Mouse (Mus musculus) heart, postnatal 4 days (tissue): ENCODE measurements at regions not wholly inside any gene's neighbourhood (a gene's known extent, or its start where the extent isn't known, plus 50 kb on each side); places are given as distances from the start of the nearest gene placed in this dataset.

ENCODE experiments used
- DNase-seq: peaks from one replicate; pipeline ENCODE4 v3.0.0; 2021

DNA sequence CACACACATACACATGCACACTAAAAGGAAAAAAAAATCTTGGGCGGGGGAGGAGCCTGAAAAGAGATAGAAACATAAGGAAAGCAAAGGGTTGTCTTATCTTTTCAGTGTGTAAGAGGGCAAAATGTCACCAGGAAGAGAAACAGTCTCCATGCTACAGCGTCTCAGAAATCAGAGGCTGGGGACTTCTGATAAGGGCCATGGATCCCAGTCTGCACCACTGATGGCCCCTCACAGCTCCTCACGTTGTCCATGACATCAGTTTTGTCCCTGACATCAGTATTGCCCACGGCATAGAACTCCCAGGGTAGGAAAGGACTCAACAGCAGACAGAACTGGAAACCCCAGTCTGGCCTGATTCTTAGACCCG lies 135.0 kb downstream of the 2410131K14Rik start:
- DNase-seq = no peak

DNA sequence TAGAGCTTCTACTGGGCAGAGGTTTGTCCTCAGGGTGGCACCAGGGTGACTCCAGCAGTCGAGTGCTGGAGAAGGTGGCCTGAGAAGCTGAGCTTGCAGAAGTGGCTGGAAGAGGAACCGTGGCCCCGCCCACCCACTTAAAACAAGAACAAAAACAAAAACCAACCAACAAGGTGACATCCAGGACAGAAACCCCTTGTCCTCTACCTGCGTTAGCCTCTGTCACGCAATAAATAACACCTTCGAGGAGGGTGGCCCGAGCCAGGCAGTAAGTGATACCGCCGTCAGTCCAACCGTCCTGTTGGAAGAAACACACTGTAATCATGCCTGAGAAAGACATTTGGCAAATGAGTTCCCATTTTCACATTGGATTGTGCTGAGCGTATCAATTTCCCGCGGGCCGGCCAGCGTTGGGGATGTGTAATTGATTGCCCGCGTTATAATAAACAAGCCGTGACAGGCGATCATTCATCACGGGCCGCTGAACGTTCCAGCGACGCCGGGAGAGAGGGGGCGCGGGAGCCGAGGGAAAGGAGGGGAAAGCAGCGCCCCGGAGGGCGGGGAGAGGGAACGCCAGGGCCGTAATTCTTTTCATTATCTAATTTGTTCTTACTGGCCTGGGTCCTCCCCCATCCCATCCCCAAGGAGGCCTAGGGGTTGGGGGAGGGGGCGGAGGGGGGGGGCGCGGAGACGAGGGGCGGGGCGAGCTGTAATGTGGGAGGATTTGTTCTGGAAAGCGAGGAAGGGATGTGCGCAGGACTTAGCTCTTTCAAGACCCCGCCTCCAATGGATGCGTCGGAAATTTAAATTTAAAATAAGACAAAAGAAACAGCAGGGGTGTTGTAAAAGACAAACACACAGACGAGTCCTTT lies 135.6 kb downstream of the 2410131K14Rik start:
- DNase-seq = peak; percentile 60

DNA sequence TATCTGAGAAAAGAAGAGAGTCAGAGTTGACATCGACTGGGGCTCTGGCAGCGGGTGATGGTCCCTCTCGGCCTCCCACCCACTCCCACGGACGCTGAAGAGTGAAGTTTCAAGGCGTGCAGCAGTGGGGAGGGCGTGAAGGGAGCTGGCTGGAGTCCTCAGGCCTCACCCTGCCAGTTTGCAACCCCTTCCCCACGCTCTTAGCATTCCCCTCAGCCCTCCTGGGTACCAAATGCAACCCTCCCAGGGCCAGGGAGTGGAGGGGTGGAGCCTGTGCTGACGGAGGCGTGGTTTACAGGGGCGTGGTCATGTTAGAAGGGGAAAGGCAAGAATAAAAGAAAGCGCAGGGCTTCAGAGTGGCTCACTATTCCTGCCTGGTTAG lies 136.3 kb downstream of the 2410131K14Rik start:
- peak; percentile 80 for DNase-seq

DNA sequence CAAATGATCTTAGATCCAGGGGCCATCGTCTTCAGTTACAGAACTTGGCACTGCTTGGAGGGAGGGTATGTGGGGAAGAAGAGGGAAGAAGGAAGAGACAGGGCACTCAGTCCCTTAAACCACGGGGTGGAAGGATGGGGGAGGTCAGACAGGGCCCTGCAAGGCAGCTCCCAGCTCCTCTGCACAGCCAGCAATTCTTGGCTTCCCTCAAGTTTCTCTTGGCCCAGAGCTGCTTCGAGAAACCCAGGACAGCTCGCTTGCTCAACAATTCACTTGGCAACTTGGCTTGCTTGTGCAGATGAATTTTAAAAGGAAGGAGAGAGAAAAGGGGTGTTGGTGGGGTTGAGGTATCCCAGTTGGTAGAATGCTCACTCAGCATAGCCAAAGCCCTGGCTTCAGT lies 141.1 kb downstream of the 2410131K14Rik start:
- peak; percentile 66 for DNase-seq

DNA sequence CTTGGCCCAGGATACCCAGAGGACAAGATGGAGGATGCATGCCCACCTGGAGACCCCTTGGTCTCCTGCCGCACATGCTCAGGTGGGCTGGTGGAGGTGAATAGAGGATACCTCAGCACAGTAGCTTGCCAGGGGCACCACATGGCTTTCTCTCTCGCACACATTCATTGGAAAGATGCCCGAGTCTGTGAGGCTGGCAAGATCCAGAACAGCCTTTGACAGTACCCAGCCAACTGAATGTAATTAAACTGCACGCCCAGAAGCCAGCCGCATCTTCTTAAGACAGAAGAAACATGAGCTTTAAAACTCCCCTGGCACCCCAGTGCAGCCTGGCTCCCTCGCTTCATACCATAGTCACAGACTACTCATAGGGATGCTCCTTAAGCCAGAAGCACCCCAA lies 143.4 kb downstream of the 2410131K14Rik start:
- DNase-seq = no peak

DNA sequence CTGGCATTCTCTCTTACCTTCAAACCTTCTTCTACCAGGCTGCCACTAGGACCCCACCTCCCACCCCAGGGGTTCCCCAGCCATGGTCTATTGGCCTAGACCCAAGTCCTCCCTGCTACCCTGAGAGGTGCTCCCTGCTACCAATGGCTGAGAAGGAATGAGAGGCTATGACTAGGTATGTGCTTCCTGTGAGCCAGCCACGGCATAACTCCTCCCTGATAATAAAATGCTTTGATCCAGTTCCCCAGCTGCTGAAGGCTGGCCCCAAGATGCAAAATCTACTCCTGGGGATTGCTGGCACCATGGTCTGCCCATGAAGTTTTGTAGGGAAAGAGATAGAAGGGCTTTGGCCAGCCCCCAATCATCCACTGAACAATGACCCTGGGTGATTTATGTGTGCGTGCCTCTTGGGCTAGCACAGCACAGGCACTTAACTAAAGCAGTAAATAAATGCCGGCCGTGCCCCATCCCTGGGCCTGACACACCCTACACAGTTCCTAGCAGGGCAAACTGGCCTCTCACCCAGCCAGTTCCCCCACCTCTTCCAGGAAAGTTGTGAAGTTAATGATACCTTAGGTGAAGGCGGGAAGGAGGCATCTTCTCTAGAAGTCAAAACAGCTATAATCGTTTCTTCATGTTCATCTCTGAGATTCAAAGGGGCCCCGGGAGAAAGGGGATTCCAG lies 145.8 kb downstream of the 2410131K14Rik start:
- DNase-seq = no peak

DNA sequence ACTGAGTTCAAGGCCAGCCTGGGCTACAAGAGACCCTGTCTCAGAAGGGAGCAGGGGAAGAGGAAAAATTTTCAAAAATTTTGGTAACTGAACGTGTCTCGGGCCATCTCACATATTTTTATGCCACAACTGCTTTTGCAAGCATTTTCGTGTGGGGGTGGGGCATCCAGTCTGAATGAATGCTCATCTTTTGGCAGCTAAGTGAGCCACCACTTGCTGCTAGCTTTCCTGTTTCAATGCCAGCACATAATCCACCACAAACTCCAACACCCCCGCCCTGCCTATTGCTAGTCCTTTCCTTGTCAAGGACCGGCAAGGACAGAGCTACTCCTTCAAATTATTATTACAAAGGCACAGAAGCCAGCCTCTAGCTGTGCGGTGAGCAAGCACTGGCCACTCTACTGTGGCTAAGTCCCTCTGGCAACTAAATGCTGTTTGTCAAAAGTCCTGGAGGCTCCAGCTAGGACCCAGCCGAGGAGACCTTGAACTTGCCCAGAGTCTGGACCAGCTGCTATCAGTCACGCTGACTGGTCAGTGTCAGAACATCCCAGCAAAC lies 148.0 kb downstream of the 2410131K14Rik start:
- DNase-seq = no peak

DNA sequence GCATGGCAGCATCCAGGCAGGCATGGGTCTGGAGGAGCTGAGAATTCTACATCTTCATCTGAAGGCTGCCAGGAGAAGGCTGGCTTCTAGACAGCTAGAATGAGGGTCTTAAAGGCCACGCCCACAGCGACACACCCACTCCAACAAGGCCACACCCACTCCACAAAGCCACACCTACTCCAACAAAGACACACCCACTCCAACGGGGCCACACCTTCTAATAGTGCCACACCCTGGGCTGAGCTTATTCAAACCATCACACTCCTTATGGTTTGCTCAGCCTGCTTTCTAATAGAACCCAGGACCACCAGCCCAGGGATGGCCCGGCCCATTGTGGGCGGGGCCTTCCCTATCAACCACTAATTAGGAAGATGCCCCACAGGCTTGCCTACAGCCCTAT lies 149.0 kb downstream of the 2410131K14Rik start:
- no peak for DNase-seq

DNA sequence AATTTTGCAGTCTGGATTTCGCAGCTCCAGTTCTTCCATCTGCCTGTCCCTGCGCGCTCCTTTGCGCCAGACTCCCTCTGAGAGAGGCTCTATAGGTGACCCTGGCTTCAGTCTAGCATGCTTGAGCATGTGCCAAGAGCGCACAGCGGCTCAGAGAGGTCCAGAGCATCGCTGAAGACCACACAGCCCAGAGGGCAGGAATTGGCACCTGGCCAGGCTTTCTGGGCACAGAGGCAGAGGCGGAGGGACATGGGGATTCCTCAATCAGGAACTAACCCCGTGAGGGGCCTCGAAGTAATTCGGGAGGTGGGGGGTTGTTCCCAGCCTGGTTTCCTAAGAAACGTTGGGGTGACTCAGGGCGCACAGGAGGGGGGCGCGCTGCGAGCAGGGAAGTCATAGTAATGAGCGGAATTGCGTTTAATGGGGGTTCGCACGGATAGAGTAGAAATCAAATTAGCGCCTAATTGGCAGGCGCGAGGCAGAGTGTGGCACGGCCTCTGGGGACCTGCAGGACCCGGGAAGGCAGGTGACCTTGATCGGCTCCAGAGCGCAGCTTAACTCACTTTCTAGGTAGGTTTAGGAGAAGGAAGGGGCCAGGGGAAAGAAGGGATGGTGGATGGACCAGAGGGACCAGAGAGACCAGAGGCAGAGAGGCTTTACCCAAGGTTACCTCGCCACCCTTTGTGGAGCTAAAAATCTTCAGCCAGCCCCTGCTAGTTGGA lies 151.1 kb downstream of the 2410131K14Rik start:
- peak; percentile 42 for DNase-seq

DNA sequence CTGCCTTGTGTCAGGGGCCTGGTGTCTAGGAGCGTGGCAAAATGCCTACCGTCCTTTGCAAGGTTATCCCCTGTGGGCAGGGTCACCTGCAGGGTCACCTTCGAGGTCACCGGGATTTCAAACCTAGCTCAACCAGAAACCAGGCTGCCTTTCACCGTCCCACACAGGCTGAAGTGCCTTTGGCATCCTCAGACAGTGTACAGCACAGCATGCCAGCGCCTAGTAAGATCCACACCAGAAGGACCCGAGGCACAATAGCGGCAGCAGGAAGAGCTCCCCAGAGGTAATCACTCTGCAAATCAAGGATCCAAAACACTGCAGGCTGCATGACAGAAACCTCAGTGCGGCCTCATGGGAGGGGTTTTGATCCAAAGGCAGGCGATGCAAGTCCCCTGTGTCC lies 155.9 kb downstream of the 2410131K14Rik start:
- no peak for DNase-seq

DNA sequence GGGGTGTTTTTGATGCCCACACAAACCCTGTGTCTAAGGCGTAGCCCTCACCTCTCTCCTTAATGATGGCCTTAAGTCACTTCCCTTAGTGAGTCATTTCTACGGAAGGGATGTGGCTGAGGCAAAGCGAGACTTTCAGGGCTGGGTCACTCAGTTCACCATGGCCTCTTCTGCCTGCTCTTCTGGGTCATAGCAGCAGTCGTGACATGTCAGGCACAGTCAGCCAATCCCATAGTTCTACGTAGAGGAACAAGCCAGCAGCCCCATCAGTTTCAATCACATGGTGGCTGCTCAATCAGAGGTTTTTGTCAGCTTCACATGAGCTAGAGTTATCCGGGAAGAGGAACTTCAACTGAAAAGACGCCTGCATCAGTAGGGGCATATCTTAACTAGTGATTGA lies 156.1 kb upstream of the Med13l start:
- no peak for DNase-seq

DNA sequence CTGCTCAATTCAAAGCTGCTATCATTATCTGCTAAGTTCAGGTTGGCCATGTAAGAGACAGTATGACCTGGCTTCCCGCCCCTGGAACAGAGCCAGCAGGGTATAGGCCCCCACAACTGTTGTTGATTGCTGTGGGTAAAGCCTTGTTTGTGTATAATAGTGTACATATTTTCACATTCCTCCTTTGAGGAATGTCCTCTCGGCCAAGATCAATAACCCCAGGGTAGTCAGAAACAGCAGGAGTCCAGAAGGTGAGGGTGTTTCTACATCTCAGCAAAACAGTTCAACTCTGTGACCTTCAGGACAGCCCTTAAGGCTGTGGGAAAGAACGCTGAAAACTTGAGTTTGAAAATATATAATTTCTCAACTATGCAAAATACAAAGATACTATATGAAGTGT lies 155.1 kb upstream of the Med13l start:
- DNase-seq = no peak

DNA sequence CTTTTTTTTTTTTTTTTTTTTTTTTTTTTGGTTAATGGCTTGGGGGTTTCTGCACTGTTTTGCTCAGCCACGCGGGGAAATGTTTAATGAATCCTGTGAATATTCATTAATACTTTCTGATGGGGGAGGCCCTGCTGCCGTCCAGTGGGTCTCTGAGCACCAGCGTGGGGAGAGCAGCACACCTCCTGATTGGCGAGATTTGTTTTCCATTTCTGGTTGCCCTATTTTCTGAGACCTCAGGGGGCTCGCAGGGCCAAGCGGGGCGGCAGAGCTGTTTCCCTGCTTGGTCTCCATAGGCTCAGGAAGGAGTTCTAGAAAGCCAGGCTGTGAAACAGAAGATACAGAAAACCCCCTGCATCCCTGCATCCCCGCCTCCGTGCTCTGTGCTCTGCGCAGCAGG lies 153.0 kb upstream of the Med13l start:
- DNase-seq = no peak

DNA sequence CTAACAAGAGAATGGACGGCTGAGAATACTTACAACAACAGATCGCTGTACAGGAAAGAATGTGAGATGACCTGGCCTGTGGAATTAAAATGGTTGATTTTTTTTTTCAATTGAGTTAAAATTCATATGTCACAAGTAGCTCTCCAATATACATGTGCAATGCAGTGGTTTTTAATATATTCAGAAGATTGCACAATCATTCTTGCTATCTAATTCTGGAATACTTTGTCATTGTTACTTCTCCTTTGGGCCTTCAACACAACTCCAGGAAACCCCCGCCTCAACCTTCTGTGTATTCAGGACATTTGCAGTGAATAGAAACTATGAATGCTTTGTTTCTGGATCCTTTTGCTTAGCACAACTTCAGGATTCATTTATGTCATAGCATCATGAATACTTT lies 152.5 kb upstream of the Med13l start:
- no peak for DNase-seq

DNA sequence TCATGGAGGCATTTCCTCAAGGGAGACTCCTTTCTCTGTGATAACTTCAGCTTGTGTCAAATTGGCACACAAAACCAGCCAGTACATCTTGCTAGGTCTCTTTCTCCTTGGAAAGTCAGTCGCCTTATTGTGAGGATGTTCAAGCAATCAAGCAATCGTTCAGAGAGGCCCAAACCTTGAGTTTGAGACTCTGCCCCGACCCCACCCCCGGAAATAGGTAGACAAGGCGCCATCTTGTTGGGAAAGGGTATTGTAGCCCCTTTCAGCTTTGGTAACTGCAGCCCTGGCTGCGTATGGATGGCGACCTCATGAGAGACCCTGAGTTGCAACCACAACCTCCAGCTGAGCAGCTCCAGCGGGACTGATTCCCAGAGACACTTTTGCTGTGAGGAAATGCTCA lies 151.7 kb upstream of the Med13l start:
- DNase-seq = no peak

DNA sequence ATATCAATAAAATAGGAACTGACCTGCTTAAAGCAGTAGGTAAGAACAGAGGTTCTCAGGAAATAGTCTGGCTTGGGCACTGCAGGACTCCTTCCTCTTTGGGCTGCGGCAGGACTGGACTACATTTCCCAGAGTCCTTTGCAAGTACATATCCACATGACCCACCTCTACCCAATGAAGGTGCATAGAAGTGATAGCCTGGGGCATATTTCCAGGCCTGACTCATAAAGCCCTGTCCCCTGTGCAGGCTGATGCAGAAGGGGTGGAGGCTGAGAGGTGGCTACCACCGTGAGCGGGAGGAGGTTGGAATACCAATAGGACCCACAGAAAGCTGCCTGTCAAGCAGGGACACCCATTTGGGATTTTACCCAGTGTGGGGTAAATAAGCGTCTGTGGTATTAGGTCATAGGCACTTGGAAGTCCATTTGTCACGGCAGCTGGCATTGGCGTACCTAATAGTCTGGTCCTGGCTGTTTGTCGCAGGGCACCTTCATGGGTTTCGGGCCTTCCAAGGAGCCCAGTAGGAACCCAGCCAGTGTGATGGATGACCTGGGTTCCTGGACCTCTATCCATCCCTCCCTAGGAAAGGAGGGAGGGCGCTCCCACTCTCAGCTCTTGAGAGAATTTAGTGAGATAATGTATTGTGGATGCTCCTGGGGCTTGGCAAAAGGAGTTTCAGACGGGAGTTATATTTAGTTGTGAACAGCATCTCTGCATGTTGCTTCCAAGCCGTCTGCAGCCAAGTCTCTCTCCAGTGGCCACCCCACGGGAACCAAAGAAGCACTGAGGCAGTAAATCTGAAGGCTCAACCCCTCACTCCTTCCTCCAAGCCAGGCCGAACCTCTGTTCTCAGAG lies 146.8 kb upstream of the Med13l start:
- DNase-seq = peak; percentile 69

DNA sequence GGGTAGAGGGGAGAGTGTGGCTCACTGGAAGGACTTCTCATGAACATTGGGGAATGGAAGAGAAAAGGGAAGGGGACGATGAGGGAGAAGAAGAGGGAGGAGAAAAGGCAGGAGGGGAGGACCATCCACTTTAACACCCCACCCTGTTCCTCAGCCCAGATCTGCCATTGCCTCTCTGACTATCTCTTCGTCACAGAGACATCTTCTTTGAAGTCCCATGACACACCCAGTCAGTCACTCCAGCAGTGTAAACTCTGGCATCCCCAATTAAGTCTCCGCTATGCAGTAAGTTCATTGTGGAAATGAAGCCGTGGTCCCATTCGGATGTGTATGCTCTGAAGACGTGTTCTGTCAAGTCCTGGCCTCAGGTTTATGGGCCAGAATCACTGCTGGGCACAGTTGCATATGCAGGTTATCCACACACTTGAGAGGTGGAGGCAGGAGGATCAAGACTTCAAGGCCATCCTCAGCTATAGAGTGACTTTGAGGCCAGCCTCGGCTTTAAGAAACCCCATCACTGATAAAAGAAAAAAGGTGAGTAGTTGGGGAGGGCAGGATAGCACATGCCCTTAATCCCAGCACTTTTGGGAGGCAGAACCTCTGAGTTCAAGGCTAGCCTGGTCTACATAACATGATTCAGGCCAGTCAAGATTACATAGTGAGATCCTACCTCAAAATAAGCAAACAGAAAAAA lies 141.0 kb upstream of the Med13l start:
- no peak for DNase-seq

DNA sequence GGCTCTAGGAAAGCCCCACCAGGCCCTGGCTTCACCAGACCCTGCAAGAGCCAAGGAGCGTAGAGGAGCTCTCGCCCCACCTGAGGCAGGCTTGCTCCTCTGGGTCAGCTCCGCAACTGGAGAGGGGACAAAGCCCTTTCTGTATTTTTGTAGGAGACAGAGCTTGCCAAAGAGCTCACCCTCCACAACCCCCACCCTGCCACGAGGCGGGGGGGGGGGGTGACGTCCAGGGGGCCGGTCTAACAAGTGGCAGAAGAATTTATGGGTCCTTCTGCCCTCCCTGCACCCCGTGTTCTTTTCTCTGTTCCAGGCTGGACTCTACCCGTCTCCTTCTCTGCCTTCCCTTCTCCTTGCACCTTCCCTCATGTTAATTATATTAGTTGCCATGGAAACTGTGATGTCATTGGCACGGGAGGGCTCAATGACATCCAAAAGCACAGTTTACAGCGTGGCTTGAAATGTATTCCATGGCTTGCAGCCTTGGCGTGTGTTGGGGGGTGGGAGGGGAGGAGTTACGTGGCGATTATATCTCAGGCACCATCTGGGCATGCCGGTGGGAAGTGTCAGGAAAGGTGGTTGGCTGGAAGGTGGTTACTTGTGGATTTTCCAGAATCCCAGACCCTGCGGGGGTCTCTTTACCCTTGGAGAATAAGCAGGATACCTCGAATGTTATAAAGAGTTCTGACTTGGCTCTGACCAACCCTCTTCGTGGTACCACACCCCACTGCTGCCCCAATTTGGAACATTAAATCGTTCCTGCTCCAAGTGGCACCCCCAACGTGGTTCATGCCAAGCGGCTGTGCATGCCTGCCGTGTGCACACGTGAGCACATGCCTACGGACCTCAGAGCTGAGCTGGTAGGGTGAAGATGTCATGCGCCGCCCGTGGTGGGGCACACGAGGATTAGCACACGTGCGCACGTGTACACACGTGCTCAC lies 138.3 kb upstream of the Med13l start:
- DNase-seq = peak; percentile 31

DNA sequence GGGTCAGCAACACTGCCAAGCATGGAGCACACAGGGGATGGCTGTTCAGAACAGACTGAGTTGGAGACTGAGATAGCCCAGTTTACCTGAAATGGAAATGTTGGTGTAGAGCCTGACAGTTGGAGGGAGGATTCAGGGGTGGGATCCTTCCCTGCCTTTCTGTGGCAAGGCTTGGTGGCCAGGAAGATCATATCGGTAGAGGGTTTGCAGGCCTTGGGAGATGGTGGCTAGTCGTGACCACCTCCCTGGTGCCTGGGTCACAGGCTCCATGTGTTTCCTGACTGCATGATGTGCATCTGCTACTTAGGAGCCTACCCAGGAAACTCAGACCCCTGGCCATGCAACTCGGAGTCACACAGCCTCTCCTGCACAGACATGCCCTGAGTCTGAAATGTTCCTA lies 136.3 kb upstream of the Med13l start:
- DNase-seq = no peak
